Mouse (Mus musculus): ENCODE measurements around the gene Pter.

Gene Pter

DNA sequence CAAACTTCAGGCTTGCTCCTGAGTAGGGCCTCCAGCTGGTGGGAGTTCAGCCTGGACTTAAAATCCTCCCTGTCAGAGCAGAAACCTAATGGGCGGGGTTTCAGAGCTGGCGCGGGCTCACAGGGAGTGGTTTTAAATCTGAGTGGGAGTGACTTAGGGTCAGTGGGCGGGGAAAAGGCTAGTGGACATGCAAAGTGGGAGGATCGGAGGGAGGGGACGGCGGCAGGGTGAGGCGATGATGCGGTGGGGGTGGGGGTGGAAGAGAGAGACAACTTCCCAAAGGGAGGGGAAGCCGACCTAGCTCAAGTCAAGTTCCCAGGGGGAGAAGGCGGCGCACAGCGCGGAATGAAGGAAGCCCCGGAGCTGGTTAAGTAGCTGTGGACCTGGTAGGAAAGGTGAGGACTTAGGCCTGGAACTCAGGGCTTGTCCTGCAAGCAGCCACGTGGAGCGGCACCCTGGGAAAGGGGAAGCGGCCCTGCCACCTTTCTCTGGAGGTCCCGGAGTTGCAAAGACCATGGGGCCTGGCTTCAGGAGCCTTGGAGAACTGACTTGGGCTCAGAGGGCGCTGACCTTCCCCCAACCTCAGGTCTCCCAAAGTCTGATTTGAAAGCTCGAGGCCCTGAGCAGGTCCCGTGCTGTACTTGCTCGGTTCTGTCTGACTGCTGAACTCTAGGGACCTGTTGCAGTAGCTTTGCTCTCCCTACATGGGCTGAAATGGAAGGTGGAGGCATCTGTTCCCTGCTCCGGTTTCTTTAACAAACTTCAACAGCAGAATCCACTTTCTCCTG lies at the start of gene Pter:
Gene Pter (plus strand): TSS at position 238 of the 788 bp plus-strand sequence.
- DNase-seq (ENCODE audit: extremely low read depth, low read depth, low spot score): peak; percentile 49

DNA sequence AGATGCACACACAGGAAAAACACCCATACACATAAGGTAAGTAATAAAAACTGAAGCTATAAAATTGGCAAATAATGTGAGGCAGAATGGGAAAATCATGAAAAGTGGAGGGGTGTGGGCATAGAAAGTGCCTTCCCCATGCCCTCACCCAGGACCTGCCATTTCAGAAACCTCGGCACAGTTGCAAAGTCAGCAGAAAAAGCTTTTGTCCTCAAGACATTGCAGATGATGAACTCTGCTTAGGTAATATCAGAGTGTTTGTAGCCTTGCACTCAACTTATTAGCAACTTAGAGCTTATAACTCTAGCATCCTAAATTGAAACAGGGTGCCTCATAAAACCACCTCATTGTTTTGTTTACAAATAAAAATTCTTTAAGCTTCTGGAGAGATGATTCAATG lies 49.6 kb upstream of the Pter start:
- DNase-seq (ENCODE audit: extremely low read depth, low read depth, low spot score): no peak

GRCm38 (mm10) chr2:12879492-12879891 lies 44.3 kb upstream of the Pter start:
- DNase-seq (ENCODE audit: extremely low read depth, low read depth, low spot score): no peak

GRCm38 (mm10) chr2:12881009-12881408 lies 42.8 kb upstream of the Pter start:
- no peak for DNase-seq (ENCODE audit: extremely low read depth, low read depth, low spot score)

DNA sequence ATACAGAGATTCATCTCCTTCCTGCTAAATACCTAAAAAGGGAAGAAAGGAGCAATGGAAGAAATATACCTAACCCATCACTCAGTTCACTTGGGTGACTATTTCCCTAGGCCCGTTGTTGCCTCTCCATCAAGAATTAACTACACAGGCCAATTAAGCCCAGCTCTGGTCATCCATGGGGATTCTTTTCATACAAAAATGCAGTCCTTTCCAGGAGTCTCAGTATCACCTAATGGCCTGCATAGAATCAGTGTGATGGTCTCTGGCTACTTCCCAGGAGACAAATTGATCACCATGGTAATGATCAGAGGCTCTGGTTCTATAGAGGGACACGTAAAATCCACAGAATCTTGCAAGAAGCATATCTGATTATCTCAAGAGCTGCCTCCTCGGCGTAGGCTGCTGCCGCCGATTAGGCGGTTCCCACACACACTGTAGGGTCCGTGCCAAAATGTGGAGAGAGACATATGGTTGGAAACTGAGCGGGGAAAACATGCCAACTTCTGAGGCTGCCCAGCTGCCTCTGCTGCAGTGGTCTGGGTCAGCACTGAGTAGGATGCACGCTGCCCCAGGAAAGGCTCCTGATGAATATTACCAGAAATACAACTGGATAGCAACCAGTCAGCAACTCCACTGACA lies 40.4 kb upstream of the Pter start:
- no peak for DNase-seq (ENCODE audit: extremely low read depth, low read depth, low spot score)

- DNase-seq (ENCODE audit: extremely low read depth, low read depth, low spot score): no peak
Measured at GRCm38 (mm10) chr2:12887015-12887414, 36.8 kb upstream of the Pter start.

DNA sequence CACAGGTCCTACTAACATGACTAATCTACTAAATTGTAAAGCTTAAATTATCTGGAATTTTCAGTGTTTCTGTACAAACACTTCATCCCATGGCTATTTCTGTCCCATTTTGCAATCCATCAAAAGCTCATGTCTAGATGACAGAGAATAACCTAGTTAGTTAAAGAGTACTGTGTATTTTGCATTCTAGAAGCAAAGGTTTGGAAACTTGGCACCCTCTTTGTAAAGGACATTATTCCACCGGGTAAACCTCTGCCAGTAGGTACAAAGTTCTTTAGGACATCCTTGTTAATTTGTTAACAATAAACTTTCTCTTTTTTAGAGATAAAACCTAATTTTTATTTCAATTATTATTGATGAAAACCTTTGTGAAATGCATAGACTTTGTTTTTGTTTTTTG lies 18.1 kb upstream of the Pter start:
- no peak for DNase-seq (ENCODE audit: extremely low read depth, low read depth, low spot score)

GRCm38 (mm10) chr2:12925643-12926042 lies 1.8 kb downstream of the Pter start:
- no peak for DNase-seq (ENCODE audit: extremely low read depth, low read depth, low spot score)

- DNase-seq (ENCODE audit: extremely low read depth, low read depth, low spot score): no peak
Measured at GRCm38 (mm10) chr2:12930338-12930737, 6.5 kb downstream of the Pter start.

GRCm38 (mm10) chr2:12933905-12934304 lies 10.1 kb downstream of the Pter start:
- DNase-seq (ENCODE audit: extremely low read depth, low read depth, low spot score): no peak

DNA sequence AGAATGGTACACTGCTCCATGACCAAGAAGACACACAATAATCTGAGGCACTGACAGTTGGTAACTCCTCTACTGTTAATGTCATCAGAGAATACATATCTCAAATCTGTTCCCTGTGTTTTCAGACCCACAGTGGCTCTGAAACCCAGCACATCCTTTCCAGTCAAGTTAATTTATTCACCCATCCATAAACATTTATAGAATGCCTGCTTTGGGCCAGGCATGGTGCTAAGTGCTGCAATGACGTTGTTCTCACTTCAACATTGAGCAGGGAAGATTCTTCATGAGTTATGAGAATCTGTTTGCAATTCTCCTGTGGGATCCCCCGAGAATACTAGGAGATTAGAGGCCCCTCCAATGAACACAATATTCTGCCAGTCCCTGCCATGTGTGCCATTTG lies 11.4 kb downstream of the Pter start:
- no peak for DNase-seq (ENCODE audit: extremely low read depth, low read depth, low spot score)

DNA sequence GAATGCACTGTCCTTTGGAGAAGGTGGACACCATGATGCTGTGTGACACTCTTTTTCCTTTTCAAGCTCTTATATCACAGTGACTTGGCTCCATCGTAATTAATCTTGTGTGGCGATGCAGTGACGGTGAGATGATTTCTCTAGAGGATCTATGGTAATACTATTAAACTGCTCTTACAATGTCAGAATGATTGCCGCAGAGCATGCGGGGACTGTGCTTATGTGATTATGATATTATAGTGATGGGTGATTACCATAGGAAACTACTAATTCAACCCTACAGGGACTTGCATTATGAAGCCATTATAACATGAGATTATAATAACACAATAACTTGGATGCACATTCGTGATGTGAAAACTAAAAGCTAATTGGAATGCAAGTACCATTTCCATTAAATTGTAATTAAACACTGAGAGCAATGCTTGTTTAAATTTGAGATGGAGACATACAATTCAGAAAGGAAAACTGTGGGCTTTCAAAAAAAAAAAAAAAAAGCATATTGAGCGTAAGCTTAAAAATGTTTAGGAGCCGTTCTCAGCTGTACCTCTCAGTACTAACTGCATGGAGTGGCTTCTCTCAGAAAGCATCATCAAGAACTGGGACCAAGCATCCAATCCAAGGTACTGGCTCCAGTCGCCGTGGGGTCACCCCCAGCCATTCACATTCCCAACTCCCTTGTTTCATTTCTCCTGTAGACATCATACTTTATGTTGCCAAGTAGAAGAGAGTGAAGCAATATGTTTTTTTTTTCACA lies 13.8 kb downstream of the Pter start:
- no peak for DNase-seq (ENCODE audit: extremely low read depth, low read depth, low spot score)

- DNase-seq (ENCODE audit: extremely low read depth, low read depth, low spot score): no peak
Measured at GRCm38 (mm10) chr2:12938641-12939040, 14.8 kb downstream of the Pter start.

DNA sequence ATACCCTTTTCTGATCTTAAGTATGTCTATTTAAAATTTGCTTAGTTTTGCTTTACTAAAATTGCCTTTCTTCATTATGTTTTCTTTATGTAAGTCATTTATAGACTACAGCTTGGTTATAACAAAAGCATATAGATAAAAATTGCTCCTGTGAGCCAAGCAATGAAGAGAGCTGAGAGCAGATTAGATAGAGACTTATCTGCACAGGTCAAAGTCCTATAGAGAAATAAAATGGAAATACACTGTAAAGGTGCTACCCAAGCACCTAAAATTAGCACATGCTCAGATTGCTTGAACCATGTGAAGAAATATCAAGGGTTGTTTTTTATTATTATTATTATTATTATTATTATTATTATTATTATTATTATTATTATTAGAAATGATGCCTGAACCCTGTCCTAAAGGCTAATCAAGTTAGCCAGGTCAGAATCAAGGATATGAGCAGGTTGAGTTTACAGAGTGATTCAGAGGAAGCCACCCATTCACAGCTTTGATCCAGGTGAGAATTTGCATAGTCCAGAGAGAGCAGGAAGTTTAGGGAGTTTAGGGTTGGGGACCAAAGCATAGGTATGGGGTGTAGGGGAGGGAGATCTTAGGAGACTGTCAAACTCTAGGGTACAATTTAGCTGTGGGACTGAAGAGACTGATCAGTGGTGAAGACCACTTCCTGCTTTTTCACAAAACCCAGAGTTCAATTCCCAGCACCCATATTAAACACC lies 33.0 kb downstream of the Pter start:
- DNase-seq (ENCODE audit: extremely low read depth, low read depth, low spot score): no peak

DNA sequence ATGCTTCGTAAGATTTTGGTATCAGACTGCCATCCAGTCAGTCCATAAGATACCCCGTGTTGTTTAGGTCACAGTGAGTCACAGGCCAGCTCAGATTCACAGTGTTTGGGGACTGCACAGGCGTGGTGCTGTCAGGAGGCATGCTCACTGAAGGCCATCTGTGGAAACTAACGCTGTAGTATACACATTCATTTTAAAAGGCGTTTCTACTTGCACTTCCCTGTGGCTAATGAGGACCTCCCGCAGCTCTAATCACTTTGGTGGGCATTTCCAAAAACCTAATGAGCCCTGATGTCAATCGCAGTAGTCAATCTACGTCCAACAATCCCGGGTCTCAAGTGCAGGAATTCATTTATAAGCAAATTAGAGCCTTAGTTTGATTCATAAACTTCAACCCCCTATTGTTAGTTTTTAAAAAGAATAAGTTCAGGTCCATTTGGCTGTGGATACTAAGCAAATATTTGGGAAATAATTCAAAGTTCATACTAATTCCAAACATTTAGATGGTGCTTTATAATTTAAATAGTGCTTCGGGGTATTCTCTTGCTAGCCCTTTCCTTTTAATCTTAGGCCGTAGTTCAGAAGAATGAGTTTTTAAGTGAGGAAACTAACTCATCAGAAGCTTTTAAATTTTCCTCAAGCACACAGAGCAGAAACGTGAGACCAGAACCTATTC lies 46.3 kb downstream of the Pter start:
- no peak for DNase-seq (ENCODE audit: extremely low read depth, low read depth, low spot score)

DNA sequence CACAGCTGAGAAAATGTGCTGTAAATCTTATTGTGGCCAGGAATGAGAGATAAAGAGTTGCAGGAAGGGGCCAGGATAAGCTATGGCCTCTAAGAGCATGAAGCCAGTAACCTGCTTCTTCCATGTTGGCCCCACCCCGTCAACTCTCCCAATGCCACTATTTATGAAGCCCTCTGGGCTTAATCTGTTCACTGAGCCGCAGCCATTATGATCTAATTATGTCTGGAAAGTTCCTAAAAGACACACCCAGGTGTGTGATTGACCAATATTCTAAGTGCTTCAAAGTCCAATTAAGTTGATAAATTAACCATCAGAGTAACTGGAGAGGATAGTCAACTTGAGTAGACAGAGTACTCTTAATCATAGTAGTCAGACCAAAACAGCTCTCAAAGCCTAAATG lies 49.9 kb downstream of the Pter start:
- DNase-seq (ENCODE audit: extremely low read depth, low read depth, low spot score): no peak

- no peak for DNase-seq (ENCODE audit: extremely low read depth, low read depth, low spot score)
Measured at GRCm38 (mm10) chr2:12977367-12977766, 53.5 kb downstream of the Pter start.

GRCm38 (mm10) chr2:12978771-12979170 lies 54.9 kb downstream of the Pter start:
- DNase-seq (ENCODE audit: extremely low read depth, low read depth, low spot score): no peak

GRCm38 (mm10) chr2:12984901-12985732 lies 61.3 kb downstream of the Pter start:
- DNase-seq (ENCODE audit: extremely low read depth, low read depth, low spot score): no peak

GRCm38 (mm10) chr2:13000026-13000425 lies 76.2 kb downstream of the Pter start:
- DNase-seq (ENCODE audit: extremely low read depth, low read depth, low spot score): no peak
